Mouse (Mus musculus): ENCODE results near the gene Olfr1174-ps.

Gene Olfr1174-ps

GRCm38 (mm10) chr2:88315035-88315434, at the start of gene Olfr1174-ps:
Gene Olfr1174-ps, minus strand, starts transcription at chr2:88315135.
- no peak for DNase-seq

GRCm38 (mm10) chr2:88356304-88356703, 41.4 kb upstream of the Olfr1174-ps start:
- DNase-seq, result no peak

- DNase-seq, result no peak
Observed at GRCm38 (mm10) chr2:88346392-88346791, 31.5 kb upstream of the Olfr1174-ps start, which contains the start of gene Olfr1177-ps. Gene Olfr1177-ps, minus strand, starts transcription at chr2:88346492.

- no peak for DNase-seq
Observed at GRCm38 (mm10) chr2:88336421-88336820, 21.5 kb upstream of the Olfr1174-ps start, which contains the start of gene Olfr1176. Gene Olfr1176, plus strand, starts transcription at chr2:88336721.

- no peak for DNase-seq
Observed at GRCm38 (mm10) chr2:88327115-88327514, 12.2 kb upstream of the Olfr1174-ps start, which contains the start of gene Olfr1175-ps. Gene Olfr1175-ps, minus strand, starts transcription at chr2:88327215.

GRCm38 (mm10) chr2:88279775-88280174, 35.2 kb downstream of the Olfr1174-ps start, which contains the start of gene Olfr1173:
Gene Olfr1173, minus strand, starts transcription at chr2:88279875.
- no peak for DNase-seq
